Mouse (Mus musculus): ENCODE results near the gene Fbxl16.

Fbxl16 gene

DNA sequence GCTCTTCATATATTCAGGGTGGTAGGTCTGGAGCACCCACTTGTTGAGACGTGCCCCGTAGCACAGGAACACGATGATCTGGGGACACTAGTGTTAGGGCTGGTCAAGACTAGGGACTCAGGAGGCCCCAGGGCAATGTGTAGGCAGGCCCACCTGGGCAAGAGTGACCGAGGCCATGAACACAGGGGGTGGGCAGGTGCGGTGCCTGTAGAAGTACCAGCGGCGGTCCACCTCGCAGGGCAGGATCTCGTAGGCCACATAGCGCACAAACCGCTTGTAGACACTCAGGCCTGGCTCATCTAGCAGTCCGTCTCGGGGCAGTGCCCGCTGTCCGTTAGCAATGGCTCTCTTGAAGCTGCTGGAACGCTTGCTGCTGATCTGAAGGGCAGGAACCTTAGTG lies 26.9 kb downstream of the Fbxl16 start:
- in situ Hi-C loops (cut with MboI; ENCODE audit: low pct_unique_long_range_greater_than_20kb in 1 of 2, low sequenced_read_pairs in 2 of 2, unreplicated experiment in 1 of 2) = no loop called here

DNA sequence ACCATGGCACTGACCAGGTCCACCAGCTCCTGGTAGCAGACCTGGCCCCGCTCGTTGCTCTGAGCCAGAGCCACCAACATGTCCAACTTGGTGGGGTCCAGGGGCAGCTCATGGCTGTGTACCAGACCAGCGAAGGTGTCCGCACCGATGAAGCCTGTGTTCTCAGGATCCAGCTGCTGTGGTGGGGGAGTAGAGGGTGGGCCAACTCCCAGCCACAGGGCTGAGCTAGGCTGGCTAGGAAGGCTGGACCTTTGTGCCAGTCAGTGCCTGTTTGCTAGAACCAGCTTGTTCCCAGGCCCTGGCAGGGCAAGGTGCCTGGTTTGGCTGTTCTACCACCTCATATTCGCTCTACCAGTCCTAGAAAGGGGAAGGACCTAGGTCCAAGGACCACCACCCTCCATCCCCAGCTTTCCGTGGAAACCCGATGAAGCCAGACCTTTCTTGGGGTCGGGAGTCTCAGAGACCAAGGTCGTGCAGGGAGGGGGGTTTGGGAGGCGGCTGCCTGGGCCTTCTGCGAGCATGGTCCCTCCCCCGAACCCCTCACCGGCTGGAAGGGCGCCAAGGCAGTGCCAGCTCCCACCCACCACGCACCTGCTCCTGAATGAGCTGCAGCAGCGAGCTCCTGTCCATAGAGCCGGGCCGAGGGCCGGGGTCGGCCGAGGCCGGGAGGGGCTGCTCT lies 27.7 kb downstream of the Fbxl16 start:
- in situ Hi-C loops (cut with MboI; ENCODE audit: low pct_unique_long_range_greater_than_20kb in 1 of 2, low sequenced_read_pairs in 2 of 2, unreplicated experiment in 1 of 2) = no loop called here

DNA sequence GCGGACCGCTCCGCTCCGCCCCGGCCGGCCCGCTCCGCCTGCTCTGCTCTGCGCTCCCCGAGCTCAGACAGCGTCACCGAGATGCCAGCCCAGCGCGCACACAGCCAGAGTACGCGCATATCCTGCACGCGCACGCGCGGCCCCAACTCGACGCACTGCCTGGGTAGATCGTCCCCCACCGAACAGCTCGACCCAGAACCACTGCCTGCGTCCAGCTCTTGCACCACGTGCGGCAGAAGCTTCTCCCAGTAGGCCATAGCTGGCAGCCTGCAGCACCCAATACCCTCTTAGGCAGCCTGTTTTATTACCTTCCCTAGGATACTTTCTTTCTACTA lies 28.2 kb downstream of the Fbxl16 start, which contains the start of gene Rhbdl1:
TSS of gene Rhbdl1 (minus strand) at position 220 of the 335 bp plus-strand sequence.
- in situ Hi-C loops (cut with MboI; ENCODE audit: low pct_unique_long_range_greater_than_20kb in 1 of 2, low sequenced_read_pairs in 2 of 2, unreplicated experiment in 1 of 2) = no loop called here

DNA sequence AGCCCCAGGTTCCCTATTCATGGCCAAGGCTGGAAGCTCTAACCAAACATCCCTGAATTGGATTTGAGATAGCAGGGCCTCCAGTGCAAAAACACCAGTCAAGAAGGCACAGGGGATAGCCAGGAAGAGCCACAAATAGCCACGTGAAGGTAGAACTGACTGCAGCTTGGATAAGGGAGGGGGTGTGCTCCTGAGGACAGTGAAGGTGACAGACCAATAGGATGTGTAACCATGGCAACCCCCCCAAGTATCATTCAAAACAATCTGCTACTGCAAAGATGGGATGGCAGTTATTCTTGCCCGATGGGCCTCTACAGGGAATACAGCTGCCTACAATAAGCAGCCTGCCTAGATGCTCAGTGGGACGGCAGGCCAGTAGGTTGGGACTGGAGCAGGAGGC lies 28.6 kb downstream of the Fbxl16 start:
- in situ Hi-C loops (cut with MboI; ENCODE audit: low pct_unique_long_range_greater_than_20kb in 1 of 2, low sequenced_read_pairs in 2 of 2, unreplicated experiment in 1 of 2) = no loop called here

DNA sequence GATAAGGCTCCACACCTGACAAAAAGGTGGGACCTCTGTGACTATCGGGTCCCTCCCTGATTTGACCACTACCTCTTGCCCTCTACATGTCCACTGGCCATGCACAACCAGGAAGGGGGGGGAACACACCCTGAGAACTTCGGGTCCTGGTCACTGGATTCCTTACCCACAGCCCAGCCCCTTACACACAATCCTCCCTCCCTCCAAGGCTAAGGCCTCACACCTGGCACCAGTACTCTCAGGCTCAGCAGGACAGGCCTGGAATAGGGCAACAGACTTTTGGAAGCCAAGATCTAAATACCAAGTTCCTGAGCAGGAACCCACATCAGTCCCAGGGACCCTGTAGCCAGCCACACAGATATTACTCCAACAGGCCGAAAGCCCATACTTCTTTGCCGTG lies 30.0 kb downstream of the Fbxl16 start:
- in situ Hi-C loops (cut with MboI; ENCODE audit: low pct_unique_long_range_greater_than_20kb in 1 of 2, low sequenced_read_pairs in 2 of 2, unreplicated experiment in 1 of 2) = no loop called here

DNA sequence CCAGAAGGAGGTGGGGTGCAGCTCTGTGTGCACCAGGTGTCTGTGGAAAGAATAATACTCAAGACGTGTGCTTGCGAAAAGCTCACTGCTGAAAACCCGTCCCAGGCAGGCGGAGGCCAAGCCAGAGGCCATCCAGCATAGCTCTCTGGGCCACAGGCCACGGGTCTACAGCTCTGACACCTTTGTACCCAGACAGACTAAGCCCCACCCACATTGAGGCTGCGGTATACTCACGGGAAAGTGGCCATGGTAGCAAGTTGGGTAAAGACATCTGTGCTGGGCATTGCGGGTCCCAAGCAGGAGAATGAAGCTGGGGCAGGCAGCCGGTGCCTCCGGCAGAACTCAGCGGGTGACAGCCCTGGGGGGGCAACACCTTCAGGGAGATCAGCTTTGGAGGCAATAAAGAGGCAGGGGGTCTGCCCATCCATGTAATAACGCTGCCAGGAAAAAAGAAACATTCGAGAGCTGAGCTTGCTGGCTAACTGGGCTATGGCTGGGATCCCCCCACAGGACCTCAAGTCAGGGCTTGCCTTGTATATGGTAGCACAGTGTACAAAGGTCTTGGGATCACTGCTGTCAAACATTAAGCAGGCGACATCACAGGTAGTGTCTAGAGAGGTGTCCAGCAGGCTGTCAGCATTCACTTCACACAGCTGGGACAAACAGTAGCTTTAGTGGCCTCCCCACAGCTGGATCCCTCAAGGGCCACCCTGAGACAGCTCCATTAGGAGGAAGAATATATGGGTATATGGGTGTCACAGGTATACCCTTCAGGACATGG lies 30.8 kb downstream of the Fbxl16 start:
- in situ Hi-C loops (cut with MboI; ENCODE audit: low pct_unique_long_range_greater_than_20kb in 1 of 2, low sequenced_read_pairs in 2 of 2, unreplicated experiment in 1 of 2) = no loop called here

DNA sequence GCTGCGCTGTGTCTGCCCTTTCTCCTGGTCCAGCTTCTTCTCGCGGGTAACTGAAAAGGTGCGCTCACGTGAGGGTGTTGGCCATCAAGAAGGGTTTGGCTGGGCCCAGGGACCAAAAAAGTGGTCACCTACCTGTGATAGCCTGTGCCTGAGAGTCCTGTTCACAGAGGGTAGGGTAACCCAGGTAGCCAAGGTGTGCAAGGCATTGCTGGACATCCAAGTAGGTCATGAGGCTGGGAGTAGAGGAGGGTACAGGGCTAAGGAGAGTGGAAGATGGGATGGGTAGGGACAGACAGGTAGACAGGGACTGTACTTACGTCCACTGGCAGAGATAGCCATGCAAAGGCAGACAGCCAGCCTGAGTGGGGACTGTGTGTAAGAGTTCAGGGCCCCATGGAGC lies 31.6 kb downstream of the Fbxl16 start:
- in situ Hi-C loops (cut with MboI; ENCODE audit: low pct_unique_long_range_greater_than_20kb in 1 of 2, low sequenced_read_pairs in 2 of 2, unreplicated experiment in 1 of 2) = no loop called here

DNA sequence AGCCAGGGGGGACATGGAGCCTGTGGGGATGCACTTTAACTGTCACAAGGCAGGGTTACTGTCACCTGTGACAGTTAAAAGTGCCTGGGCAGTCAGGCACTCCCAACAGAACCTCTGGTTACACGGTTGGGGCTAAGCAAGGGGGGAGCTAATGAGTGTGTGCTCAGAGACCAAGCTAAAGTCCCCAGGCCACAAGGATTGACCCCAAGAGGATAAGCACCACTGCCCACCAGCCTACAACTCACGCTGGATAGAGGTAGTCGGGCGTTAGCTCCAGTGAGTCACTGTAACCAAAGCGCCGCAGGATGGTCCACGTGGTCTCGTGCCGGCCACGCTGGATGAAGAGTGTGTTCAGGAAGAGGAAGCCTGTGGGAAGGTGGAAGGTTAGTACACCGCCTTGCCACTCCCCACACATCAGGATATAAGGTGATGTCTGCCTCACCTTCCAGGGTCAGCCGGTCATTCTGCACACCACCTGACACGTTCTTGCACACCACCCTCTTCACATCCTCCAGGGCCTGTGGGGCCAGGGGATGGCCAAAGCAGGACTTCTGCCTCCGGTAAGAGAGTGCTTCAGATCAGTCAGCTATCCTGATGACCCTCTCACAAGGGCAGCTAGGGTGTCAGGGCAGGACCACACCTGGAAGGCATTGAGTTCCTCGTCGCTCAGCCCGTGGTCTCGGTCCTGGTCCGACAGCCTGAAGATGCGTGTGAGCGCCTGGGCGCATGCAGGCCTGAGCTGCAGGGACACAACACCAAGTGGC lies 32.4 kb downstream of the Fbxl16 start, which contains the start of gene Gm20683:
TSS of gene Gm20683 (minus strand) at position 647 of the 764 bp plus-strand sequence.
- in situ Hi-C loops (cut with MboI; ENCODE audit: low pct_unique_long_range_greater_than_20kb in 1 of 2, low sequenced_read_pairs in 2 of 2, unreplicated experiment in 1 of 2) = no loop called here

DNA sequence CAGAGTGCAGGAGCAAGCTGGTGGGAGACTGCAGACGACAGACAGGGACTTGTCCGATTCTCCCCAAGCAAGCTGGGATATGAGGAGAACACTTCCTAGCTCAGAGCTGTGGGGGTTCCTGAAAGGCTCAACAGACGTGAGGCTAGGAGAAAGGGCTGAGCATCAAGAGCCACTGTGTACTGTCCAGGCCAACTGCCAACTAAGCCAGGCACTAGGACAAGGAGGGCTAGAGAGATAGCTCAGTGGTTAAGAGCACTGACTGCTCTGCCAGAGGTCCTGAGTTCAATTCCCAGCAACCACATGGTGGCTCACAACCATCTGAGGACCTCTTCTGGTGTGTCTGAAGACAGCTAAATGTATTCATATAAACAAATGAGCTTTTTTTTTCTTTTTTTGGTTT lies 33.6 kb downstream of the Fbxl16 start:
- in situ Hi-C loops (cut with MboI; ENCODE audit: low pct_unique_long_range_greater_than_20kb in 1 of 2, low sequenced_read_pairs in 2 of 2, unreplicated experiment in 1 of 2) = no loop called here

DNA sequence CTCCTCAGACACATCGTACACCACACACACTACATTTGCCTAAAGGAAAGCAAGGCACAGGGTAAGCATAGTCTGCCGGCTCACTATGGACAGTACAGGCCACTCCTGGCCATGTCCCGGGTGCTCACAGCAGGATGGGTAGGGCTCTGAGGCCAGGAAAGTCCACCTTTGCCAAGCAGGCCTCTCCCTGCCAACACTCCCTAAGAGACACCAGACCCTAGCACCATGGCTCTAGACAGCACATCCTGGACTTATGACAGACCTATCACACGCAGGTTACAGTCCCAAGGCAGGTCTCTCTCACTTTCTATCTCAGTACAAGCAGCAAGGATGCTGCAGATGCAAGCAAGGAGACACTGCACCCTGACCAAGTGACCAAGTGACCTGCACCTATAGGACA lies 34.2 kb downstream of the Fbxl16 start:
- in situ Hi-C loops (cut with MboI; ENCODE audit: low pct_unique_long_range_greater_than_20kb in 1 of 2, low sequenced_read_pairs in 2 of 2, unreplicated experiment in 1 of 2) = no loop called here

DNA sequence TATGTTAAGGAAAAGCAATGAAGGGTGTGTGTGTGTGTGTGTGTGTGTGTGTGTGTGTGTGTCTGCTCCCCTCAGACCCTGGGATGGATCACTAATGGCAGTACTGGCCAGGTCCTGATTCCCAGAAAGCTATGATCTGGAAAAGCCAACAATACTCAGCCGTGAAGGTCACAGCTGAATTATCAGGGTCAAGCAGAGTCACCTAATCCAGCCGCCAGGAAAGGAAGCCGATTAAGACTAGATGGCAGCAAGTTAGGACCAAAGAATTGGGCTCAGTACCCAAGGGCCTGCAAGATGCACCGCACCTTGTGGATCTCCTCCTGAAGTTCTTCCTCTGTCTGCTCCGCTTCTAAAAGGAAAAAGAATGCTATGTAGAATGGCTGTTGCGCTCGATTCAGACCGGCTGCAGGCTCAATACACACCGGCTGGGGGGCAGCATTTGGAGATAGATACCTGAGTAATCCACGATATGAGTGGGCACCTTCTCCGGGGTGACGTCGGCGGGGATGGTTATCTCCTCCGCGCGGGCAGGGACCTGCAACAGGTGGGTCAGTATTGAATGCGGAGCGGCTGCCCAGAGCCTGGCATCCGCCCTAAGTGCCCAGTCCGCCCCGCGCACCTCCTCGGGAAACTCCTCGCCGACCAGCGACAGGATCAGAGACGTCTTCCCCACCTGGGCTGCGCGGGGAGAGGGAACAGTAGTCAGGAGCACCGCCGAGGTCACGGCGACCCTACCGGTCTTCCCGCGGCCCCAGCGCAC lies 34.9 kb downstream of the Fbxl16 start:
- in situ Hi-C loops (cut with MboI; ENCODE audit: low pct_unique_long_range_greater_than_20kb in 1 of 2, low sequenced_read_pairs in 2 of 2, unreplicated experiment in 1 of 2) = no loop called here

DNA sequence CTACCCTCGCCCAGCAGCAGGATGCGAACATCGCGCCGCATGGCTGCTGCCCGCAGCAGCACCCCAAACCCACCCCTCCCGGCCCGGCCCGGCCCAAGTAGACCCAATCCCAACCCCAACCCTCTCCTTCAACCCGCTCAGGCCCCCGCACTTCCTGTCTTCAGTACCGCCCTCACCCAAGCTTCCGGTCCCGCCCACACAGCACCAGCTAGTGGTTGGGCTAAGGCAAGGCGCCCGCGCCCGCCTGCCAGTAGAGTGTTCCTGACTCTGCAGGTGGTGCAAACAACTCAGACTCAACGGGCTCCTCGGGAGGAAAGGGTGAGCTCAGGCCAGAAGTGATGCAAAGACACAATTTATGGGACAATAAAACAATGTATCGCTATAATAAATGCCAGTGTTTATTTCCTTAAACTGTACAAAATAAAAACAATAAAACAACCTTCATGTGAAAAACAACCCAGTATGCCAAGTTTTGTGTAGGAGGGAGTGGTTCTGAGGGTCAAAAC lies 35.6 kb downstream of the Fbxl16 start, which contains the start of gene Rhot2:
TSS of gene Rhot2 (minus strand) at position 456 of the 506 bp plus-strand sequence.
- in situ Hi-C loops (cut with MboI; ENCODE audit: low pct_unique_long_range_greater_than_20kb in 1 of 2, low sequenced_read_pairs in 2 of 2, unreplicated experiment in 1 of 2) = no loop called here

DNA sequence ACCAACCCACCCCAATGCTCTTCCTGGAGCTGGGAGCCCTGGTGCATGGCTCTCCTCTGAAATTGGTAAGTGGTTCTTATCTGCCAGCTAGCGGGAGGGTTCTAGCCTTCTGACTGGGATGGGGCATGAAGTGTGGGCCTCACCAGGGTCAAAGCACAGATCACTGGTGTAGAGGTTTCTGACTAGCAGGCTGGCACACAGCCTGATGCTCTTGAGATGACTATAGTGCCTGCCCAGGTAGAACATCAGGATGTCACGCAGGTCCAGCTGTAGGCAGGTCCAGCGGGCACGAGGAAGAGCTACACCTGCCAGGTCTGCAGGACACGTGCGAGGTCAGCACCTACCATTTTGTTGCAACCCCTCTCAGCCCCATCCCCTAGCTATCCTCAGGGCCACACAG lies 51.3 kb downstream of the Fbxl16 start:
- in situ Hi-C loops (cut with MboI; ENCODE audit: low pct_unique_long_range_greater_than_20kb in 1 of 2, low sequenced_read_pairs in 2 of 2, unreplicated experiment in 1 of 2) = no loop called here

DNA sequence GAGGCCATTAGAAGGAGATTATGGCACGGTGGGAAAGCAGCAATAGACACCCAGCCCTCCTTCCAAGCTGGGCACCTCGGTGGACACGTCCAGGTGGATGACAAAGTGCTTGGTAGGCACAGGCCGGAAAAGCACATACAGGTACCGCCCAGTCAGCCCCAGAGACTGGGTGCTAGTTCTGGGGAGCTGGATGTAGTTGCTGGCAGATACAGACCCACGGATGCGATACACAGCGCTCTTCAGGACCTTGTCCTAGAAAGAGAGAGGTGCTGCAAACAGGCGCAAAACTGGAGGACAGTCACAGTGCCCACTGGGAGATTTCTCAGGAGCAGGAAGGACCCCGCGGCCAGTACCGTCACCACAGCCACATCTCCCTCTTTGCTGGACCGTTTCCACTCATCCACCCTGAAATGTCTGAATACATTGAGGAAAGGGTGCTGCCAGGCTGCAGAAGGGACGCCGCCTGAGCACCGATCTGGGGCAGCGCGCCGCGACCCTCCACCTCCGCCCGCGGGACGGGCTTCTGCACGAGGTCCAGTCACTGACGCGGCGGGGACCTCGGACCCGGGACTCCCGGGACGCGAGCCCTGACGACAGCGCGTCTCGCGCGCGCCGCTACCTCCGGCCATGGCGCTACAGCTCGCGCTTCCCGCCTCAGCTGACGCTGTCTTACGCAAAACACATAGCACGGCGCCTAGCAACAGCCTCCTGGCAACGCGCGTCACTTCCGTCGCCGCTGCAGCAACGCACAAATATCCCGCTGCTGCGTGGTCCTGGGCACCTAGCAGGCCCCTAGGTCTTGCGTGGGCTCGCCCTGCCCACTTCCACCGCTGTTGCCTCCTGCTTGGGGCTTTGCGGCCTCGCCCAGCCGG lies 52.2 kb downstream of the Fbxl16 start, which contains the start of gene Wdr90:
TSS of gene Wdr90 (minus strand) at position 670 of the 872 bp plus-strand sequence.
- in situ Hi-C loops (cut with MboI; ENCODE audit: low pct_unique_long_range_greater_than_20kb in 1 of 2, low sequenced_read_pairs in 2 of 2, unreplicated experiment in 1 of 2) = no loop called here

DNA sequence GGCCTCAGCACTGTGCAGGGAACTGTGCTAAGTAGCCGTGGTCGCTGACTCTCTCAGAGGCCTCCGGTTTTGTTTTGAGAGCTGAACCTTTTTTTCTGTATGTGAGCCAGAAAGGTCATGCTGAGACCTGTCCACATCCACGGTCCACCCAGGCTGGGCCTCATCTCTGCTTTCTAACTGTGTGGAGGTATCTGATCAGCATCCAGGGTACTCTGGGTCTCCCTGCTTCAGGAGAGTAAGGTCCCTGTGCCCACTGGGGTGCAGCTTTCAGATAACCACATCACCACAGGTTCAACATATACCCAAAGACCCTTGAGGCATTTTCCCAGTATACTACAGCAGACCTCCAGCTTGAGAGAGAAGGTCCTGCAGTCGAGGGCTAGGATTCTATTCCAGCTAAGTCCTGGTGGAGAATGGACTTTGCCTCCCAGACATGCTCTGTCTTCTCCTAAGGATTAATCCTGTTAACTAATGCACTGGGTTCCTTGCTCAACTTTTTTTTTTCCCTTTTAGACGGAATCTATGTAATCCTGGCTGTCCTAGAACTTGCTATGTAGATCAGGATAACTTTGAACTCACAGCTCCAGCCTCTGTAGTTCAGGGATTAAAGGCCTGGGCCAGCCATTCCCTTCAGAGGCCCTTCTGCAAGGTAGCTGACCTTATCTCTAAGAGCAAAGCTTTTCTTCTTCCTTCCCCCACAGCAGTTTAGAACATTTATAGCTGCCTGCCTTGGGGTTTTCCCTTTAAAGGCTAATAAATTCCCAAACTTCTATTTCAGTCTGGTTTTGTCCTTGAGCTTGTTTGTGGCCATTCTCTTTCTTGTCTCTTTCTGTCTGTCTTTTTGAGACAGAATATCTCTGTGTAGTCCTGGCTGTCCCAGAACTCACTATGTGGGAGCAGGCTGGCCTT lies 53.1 kb downstream of the Fbxl16 start:
- in situ Hi-C loops (cut with MboI; ENCODE audit: low pct_unique_long_range_greater_than_20kb in 1 of 2, low sequenced_read_pairs in 2 of 2, unreplicated experiment in 1 of 2) = no loop called here

DNA sequence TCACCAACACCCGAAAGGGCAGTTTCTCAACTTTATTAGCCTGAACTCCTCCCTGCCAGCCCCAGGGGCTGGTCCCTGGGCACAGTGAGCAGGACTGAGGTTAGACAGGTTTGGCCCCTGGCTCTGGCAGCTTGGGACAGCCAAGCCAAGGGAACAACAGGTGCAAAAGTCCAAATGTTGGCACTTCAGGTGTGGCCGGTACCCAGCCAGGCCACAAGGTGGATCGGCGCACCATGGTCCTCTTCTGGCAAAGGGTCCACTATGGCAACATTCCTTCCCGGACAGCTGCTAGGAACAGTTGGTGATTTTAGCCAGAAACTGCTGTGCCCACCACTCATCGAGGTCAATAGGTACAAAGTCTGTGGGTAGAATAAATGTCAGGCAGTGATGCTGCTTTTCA lies 54.8 kb downstream of the Fbxl16 start:
- in situ Hi-C loops (cut with MboI; ENCODE audit: low pct_unique_long_range_greater_than_20kb in 1 of 2, low sequenced_read_pairs in 2 of 2, unreplicated experiment in 1 of 2) = no loop called here

DNA sequence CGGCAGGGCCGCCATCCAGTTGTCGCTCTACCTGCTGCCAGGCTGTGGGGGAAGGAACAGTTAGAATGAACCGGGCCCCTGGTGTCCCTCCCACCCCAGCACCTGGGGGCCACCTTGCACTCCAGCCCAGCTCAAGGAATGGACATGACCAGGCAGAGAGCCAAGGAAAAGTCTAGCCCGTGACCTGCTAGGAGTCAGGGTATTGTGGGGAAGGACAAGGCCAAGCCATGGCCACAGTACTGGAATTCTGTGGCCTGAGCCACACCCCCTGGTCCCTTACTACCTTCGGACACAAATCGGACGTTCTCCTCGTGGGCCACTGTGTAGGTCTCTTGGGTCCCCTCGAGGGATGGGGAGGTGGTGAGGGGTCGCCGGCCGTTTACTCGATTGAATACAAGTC lies 55.4 kb downstream of the Fbxl16 start:
- in situ Hi-C loops (cut with MboI; ENCODE audit: low pct_unique_long_range_greater_than_20kb in 1 of 2, low sequenced_read_pairs in 2 of 2, unreplicated experiment in 1 of 2) = no loop called here

Measured in mouse embryonic stem cell (cell line).